Mouse (Mus musculus): Measurements from ENCODE around the gene Pax5. TPM values are rescaled to one million over a fixed set of nuclear protein-coding genes. Genes with fewer than 3 reads are reported as not detected.

Gene Pax5
- total RNA-seq, 2 experiments from 2014 or later: 0.82 to 8.7 TPM

DNA sequence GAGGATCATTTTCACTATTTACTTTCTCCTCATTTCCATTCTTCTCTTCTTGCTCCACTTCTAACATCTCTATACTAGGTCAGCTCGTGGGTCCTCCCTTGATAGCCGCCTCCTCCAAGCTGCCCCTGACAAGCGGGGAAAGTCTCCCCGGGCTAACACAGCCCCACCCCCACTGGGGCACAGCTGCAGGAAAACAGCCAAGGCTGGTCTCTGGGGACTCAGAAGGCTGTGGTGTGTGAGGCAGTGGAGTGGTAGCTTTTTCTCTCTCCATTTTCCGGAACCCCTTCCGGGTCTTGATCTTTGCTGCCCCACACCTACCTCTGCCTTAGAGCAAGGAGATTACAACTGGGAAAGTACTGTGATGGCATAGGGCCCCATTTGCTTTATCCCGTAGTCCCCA is 4.3 kb downstream of the Pax5 start:
- no peak for DNase-seq

DNA sequence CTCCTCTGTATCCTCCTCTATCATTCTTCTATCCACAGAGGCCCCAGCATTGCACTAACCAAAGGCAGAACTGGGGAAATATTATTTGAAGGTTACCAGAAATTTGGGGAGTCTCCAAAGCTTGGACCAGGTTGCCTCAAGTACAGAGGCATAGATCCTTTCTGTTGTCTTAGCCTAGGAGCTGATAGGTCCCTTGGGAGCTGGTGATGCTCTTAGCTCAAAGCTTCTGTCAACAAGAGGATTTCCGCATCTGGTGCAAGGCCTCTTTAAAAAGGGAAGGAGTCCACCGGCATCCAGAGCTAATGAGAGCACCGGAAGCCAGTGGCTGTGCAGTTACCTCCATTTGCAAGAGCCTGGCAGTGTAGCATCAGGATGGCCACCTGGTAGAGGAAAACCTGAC is 5.1 kb downstream of the Pax5 start:
- no peak for DNase-seq

DNA sequence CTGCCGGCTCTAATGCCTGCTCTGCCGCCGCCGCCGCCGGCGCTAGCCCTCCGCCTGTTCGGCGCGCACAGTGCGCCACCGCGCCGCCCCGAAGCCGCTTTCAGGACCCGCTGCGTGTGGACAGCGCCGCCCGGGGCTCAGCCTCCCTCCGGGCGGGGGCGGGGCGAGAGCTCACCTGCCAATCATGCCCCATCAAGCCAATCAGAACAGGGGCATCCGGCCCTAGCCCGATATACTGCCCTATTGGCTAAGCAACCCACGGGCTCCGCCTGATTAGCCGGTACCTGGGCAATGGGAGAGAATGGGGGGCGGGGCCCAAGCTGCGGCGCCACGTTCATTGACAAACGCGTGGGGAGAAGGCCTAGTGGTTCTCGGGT is 5.9 kb downstream of the Pax5 start:
- peak; percentile 79 to 82 for DNase-seq

DNA sequence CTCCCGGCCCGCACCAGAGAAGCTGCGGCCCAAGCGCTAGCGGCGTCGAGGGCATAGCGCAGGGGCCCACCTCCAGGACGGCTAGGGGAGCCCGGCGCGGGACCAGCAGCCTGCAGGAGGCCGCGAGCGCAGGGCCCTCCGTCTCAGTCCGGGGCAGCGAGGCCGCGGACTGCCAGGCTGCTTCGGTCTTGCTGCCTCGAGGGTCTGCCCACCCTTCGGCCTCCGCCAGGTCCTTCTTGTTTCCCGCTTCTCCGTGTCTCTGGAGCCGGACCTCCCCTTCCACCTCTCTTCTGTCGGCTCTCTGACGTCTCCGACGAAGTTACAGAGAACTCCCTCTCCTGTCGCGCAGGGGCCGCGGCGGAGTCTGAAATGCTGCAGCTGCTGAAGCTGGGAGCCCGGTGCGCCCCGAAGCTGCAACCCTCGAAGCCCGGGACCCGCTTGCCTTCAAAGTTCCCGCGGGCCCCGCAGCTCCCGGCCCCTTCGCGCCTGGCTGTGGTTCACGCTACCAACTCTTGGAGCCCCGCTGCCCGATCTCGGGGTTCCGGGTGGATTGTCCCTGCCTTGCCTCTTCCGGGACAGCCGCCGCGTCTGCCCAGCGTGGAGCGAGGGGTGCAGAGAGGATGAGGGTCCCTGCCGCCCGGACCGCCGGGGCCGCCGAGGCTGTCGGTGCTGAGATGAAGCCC is 6.5 kb downstream of the Pax5 start:
- no peak for DNase-seq

DNA sequence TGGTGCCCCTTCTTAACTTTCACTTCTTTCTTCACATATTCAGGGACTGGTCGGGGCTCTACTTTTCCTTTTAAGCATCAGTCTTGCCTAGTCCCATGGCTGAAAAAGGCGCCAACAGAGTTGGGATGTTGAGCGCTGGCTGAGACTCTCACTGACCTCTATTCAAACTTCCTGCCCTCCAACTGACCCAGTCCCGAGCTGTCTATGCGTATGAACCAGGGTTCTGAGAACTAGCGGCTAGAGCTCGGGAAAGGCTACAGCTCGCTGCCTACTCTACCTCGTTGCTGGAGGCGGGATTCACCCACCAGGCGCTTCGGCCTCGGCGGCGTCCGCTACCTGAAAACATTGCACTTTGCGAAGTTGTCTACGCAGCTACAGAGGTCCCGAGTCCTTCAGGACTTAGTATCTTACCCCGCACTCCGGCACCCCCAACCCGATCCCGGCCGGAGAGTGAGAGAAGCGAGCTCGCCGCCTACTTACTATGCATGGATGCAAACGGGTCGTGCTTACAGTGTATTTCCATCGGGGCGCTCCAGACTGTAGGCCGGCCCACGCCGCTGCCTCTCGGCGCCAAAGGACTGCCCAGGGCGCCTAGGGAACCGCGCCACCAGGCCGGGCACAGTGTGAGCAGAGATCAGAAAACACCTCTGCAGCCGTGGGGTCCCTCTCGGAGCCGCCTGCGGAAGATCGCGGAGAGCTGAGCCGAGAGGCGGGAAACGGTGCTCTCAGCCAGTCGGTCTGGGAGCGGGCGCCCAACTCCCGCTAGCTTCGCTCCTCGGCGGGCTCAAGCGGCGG is 7.2 kb downstream of the Pax5 start:
- DNase-seq: peak in 1 of 2 experiments; percentile 19

DNA sequence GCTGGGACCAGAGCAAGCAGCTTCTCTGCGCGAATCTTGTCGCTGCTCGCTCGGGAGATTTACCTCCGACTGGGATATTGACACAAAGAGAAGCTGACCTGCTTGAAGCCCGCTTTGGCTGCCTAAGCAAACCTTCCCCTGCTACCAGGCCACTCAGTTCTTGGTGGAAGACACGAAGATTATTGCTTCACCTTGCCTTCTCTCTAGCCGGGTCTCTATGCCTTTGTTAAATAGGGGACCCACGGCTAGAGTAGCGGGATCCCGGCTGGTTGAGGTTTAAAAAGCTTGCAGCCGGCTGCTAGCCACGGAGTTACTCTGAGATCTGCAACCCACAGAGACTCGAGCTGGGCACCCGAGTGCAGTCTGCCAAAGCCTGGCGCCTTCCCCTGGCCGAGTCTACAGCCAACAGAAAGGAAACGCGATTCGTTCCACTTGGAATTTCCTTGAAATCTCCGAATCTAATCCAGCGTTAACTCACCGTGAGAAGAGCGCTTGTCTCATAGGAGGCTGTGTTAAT is 8.2 kb downstream of the Pax5 start:
- DNase-seq: no peak

DNA sequence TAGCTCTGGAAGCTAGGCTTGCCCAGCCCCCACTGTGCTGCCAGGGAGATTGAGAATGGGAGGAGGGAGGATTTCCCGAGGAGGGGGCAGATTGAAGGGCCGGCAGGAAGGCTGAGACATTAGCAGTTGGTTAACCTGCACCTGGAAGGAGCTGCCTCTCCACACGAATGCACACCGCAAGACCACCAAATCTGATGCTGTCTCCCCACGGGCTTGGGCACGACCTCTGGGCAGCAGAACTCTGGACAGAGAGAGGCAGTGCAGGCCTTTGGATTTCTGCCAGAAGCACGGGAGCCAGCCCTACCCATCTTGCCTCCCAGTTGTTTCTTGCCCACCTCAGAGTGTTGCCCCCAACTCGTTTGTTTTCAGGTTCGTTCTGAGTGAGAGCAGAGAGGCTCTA is 8.8 kb downstream of the Pax5 start:
- no peak for DNase-seq

DNA sequence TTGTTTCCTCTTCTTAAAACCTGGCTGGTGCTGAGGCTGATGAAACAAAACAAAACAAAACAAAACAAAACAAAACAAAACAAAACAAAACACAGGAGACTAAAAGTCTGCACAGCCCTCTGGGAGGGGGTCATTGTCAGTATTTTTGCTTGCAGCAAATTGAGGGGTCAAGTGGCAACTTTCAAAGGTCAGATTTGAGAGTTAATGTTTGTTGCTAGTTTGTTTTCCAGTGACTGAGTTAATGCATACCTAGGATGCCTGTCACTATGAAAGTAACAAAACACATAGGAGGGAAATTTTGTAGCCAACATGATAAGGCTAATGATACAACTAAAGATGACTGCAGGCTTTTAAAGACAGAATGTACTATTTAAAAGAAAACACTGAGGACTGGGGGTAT is 13.6 kb downstream of the Pax5 start:
- no peak for DNase-seq

DNA sequence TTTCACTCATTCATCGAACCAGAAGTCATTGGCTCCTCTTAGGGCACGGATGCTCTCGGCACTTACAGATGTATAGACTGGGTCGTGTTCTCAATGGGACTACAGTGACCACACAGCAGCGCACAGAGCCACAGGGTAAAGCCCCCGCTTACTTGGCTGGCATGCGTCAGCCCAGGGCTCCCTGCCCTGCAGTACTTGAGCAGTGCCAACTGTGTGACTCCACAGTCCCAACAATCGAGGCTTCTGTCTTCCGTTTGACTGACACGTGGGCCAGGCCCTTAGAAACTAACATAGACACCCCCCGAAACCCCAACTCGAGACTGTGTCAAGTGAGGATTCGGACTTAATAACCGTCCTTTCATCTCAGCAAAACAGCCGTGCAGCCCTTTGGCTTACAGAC is 15.9 kb downstream of the Pax5 start:
- no peak for DNase-seq

DNA sequence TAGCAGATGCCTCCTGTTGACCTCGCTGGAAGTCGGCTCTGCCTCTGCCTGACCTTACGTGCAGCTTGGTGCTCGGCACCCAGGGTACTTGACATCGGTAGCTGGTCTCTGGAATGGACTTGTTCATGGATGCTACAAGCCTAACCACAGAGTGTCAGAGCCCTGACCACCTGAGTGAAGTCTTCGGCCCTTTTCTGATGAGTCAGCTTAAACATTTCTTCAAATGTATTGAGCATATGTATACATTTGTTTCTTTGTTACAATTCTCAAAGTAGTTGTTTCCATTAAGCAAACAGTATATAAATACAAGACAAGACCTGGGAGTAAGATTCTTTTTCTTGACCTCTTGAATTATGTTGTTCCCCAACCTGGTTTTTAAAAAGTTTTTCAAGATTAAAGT is 24.7 kb downstream of the Pax5 start:
- DNase-seq: no peak

DNA sequence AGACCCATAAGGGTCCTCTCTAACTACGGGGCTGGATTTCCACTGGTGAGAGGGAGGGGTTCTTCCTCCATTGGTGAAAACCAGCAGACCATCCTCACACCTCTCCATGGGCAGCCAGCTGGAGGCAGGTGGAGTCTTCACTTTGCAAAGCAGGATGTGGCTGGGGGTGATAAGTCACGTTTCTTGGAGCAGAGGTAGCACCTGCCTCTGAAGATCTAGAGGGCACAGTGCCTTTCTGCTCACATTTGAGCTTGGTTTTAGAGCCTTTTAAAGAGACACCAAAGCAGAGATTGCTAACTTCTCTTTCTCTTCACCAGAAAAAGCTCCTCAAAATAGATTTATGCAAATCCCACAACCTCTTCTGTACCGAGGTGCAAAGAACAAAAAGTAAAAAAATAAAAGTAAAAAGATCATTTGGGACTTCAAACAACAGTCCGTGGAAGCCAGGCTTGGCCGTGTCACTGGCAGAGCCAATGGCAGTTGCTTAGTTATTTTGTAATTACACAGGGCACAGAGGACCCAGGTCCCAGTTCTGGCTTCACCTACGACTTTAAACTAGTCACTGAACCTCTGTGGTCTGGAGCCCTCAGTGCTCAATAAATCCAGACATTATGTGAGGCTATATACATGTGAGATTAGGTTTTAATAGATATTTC is 29.9 kb downstream of the Pax5 start:
- DNase-seq: no peak

DNA sequence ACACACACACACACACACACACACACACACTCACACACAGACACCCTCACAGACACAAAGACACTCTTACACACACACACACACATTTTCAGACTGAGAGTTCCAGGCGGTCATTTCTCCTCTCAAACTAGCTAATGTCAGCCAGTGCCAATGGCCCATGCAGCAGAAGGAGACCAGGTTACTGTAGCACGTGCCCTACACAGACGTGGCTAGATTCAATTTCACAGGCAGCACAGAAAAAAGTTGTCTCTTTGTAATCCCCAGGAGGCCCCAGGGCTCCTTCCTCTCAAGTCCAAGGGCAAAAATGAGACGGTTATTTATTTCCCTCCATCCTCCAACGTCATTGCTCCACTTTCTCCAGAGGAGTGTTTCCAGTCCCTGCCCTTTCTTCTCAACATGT is 31.6 kb downstream of the Pax5 start:
- DNase-seq: no peak

DNA sequence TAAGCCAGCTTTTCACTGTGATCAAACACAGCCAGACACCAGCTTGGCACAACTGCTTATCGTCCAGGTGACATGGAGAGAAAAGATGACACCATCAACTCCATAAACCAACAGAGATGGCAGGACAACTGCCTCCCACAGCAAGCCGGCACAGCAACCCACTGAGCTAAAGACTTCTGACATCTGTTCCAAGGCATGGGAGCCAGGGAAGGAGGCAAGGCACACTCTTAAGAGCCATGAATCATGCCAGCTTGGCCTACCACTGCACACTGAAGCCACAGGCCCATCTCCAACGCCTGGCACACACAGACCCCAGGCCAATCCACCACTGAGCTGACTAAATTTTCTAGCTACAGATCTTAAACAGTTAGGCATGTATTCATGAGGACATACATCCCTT is 32.3 kb downstream of the Pax5 start:
- DNase-seq: no peak

DNA sequence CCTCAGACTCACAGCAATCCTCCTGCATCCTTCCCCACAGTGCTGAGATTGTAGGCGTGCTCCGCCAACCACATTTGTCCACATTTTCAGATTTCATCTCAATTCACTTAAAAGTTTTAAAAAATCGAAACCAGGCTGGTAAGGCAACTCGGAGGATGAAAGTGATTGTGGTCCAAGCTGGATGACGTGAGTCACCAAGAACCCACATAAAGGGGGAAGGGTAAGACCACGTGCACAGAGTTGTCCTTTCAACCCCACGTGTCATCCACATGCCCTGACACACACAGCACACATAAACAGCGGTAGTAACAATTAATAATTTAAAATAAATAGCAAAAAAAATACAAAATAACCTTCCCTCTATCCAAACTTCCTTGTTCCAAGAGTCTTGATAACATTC is 35.3 kb downstream of the Pax5 start:
- DNase-seq: no peak

DNA sequence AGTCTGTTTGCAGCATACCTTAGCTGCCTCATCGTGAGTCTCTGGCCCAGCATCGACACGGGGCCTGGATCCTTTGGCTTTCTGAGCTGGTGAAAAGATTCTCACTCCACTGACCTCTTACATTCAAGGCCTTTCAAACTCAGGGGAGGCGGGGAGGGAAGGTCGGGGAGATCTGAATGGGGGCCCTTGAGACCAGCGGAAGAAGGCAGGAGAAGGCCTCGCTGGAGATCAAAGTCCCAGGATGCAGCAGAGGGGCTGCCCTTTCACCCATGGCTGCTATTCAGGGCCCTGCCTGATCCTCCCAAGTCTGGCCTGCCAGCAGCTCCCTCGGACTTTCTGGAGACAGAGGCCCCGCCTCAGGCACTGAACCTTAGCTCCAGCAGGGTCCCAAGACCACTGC is 36.6 kb downstream of the Pax5 start:
- no peak for DNase-seq

DNA sequence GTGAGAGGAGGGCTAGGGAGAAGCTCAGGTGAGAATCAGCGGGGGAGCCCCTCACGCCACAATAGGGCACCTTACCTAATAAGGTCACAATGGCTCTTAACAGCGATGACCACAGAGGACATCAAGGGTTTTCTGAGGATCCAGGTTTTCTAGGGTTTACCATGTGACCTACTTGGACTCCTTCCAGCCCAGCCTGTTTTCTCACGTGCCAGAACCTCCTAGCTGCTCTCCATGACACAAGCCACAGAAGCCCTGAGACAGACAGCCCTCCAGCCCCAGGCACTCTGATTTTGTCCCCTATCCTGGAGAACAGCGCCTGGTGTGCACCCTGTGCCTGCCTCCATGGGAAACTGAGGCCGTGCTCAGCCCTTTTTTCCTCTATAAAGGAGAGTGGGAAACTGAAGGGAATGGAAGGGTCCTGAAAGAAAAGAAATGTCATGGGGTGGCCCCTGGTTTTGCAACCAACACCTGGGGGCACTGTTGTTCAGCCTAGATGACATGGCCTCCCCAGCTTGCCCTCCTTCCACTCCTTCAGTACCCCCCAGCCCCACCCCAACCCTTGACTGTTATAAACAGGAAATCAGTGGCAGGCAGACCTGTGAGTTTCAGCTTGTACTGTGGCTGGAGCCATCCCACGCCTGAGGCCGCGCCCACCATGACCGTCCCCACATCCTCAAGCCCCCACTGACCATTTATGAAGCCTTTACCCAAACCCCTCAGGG is 37.9 kb downstream of the Pax5 start:
- no peak for DNase-seq

DNA sequence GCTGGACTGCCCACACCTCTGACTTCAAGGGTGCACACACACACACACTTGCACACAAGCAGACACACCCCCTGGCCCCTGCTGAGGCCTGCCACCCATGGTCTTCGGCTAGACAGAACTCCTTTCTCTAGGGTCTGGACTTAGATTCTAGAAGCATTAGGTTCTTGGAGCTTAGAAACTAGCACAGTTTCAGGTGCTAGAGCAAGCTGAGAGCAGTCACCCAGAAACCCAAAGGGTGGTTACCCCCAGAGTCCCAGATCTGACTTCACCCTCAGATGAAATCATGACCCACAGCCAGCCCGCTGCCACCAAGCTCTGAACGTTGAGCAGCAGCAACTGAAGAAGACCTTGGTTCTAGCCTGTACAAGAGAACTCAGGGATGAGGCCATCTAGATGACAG is 38.8 kb downstream of the Pax5 start:
- DNase-seq: no peak

DNA sequence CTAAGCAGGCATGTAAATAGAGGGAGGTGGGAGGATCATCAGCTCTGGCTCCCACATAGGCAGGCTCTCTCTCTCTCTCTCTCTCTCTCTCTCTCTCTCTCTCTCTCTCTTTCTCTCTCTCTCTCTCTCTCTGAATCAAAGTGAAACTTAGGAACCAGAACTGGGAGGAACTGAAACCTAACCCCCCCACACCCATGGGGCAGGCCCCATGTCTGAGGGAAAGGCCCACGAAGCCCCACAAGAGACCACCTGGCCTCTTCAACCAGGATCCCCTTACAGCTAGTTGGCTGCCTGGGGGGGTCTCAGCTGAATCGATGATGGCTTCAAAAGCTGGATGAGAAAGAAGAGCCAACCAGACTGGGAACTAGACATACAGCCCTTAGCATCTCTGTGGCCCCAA is 39.3 kb downstream of the Pax5 start:
- DNase-seq: peak in 1 of 2 experiments; percentile 17

DNA sequence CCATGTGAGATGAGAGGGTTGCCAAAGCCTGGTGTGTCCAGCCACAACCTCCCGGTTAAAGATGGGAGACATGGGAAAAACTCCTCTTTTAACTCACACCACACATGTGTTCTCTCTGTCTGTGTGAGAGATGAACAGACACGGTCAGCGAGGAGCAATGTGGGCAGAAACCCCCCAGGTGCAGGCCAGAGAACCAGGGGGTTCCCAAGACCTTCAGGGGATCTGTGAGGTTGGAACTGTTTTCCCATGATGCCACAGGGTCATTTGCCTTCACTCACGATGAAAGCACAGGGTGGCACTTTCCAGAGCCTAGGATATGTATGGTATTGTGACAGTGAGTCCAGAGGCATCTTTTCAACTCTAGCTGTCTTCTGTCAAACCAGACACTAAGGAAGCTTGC is 39.9 kb downstream of the Pax5 start:
- DNase-seq: no peak

DNA sequence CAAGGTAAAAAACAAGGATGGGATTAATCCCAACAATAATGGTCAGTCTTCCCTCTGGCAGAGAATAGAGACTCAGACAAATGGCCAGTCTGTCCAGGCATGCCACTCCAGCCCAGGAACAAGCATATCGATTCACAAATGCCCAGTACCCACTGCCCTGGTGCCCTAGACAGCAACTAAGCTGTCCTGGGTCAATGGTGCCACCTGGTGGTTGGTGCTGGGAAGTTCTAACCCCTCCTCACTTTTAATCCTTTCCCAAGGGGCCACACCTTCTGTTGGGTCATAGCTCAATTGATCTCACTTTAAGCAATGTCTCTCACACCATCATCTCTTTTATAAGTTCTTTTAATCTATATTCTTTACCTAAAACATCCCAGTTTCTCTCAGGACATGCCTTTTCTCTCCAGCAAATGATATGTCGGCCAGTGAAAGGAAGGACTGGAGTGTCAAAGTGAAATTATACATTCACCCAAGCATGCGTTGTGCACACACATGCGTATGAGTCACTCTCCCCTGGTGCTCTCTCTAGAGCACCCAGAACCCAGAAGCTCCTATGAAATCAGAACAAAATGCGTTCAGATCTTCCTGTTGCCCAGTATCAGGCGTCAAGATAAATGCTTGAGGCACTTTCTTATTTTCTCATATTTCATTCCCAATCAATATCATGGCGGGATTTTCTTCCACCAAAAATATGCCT is 40.7 kb downstream of the Pax5 start:
- peak in 1 of 2 experiments; percentile 21 for DNase-seq

DNA sequence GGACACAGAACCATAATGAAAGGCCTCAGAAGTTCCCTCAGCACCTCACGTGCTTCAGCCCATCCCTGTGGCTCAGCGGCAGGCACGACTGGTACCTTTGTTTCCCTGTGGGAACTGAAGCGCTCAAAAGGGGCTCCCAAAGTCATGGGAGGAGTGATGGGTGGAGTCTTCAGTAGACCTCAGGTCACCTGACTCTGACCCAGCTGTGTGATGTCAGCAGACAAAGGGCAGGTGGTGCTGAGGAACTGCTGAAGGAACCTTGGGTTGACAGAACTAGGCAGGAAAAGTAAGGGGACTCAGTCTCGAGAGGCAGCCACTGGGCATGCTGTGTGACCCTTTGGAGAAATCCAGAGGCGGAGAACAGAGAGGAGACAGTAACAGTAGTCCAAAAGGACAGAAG is 41.7 kb downstream of the Pax5 start:
- no peak for DNase-seq

DNA sequence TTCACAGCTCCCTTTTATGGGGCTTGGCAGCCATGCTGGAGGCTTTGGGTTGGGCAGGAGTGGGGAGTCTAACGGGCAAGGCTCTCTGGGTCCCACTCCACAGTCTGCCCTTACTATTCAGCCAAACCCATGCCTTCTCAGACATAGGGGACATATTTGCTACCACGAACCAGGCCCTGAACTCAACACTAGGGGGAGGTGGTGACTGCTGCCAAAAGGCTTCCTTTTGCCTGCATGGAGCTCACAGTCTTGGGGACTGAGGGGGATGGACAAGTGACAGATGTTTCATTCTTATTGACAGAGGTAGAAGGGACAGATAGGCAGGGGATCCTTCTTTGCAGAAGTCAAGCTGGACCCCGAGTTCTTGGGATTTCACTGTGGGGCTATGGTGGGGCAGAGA is 42.1 kb downstream of the Pax5 start:
- no peak for DNase-seq
